8 mouse cellular contexts compared by ENCODE assay signal in the genomic region with DNA sequence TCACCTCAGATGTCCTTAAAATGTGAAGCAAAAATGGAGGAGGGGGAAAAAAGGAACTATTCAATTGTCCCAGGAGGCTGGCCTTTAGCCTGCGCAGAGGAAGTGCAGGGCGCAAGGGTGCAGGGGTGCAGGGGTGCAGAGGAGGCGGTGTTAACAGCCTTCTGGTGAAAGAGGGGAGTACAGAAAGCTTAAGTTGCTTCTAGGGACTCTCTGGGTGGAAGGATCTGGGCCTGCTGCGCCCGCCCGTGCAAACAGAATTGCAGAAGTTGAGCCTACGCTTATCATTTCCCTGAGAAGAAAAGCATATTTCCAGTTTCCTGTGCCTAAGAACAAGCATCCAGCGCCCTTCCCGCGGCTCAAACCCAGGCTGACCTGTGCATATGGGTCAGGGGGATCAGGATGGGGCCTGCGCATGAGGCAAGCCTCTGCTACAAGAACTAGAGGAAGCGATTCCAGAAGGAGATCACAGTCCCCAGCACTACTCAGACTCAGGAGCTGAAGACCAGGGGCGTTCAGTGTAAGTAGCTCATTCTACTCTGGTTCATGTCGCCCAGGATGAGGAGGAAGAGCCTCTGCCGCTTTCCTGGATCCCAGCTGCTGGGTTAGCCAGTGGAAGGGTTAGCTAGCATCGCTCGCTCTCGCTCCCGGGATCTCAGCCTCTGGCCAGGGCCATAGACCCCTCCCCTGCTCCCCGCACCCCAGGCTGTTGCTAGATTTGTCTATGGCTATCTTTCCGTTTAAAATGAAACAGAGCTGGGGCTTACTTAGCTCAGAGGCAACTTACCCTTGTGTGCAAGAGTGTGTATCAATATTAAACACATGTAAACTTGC. TPM values are rescaled to one million over a fixed set of nuclear protein-coding genes. Genes with fewer than 3 reads are reported as not detected.
DNase-seq lines count a peak whose midpoint lies in the region; ATAC-seq and TF ChIP-seq lines count a peak whose summit lies in the region.

No protein-coding gene starts in this region.

- peak overlapping the region; percentile 78 for H3K4me3 ChIP-seq in E14TG2a.4 (replicated peaks; ENCODE audit: low read length)
- H3K4me3 ChIP-seq in heart, embryonic 11.5 days (ENCODE audit: low read depth, low read length) = no peak overlapping the region

- H3K4me1 ChIP-seq in E14TG2a.4 (replicated peaks; ENCODE audit: low read depth, low read length) = peaks cover 37% of the 10 kb centered on the region
- H3K4me1 ChIP-seq in heart, embryonic 11.5 days (ENCODE audit: control insufficient read depth, insufficient read depth, low read length) = peaks cover 35% of the 10 kb centered on the region

- no peak overlapping the region; the same call in 1 of the 2 replicates for H3K4me2 ChIP-seq in heart, embryonic 11.5 days

- TF ChIP-seq CTCF in E14TG2a.4 (conservative IDR thresholded peaks at IDR 0.05; ENCODE audit: low read length) = no peak

- H3K27ac ChIP-seq in heart, embryonic 11.5 days (ENCODE audit: low read depth, low read length) = no peak overlapping the region

- 43% methylated on average over 21 of the region's 21 CpGs for WGBS in heart, embryonic 11.5 days (ENCODE audit: insufficient replicate concordance)

- no peaks in the 10 kb centered on the region for H3K36me3 ChIP-seq in E14TG2a.4 (ENCODE audit: insufficient read depth, low read length)
- H3K36me3 ChIP-seq in heart, embryonic 11.5 days (ENCODE audit: control insufficient read depth, insufficient read depth, low read length) = no peaks in the 10 kb centered on the region
- no peaks in the 10 kb centered on the region; the same call in 1 of the 2 replicates for H3K36me3 ChIP-seq in splenic B cell, adult 2 months (ENCODE audit: control insufficient read depth, insufficient read depth, low read length, poor library complexity, severe bottlenecking)

- DNase-seq in adrenal gland, adult (ENCODE audit: inconsistent age in 2 of 2, low spot score in 1 of 2) = peak; percentile 32 to 54
- no peak for DNase-seq in adrenal gland, postnatal 14 days
- DNase-seq in lung, adult 18-20 months = peak; percentile 40 to 46
- DNase-seq in splenic B cell, adult 2 months (ENCODE audit: low read depth, low spot score) = peak; percentile 84
- DNase-seq in cerebellum, adult 11 months = no peak
- DNase-seq in adipocyte (ENCODE audit: low spot score) = no peak

- no peaks in the 10 kb centered on the region for H3K27me3 ChIP-seq in E14TG2a.4 (ENCODE audit: insufficient read depth, low read length)
- H3K27me3 ChIP-seq in heart, embryonic 11.5 days (ENCODE audit: control insufficient read depth, insufficient read depth, low read length) = no peaks in the 10 kb centered on the region
- H3K27me3 ChIP-seq in splenic B cell, adult 2 months (ENCODE audit: control insufficient read depth, insufficient read depth, low read length, poor library complexity, severe bottlenecking) = no peaks in the 10 kb centered on the region

- peak overlapping the region; percentile 23; the same call in 1 of the 2 replicates for H3K9ac ChIP-seq in heart, embryonic 11.5 days (ENCODE audit: low read depth, low read length)

- H3K9me3 ChIP-seq in E14TG2a.4 (ENCODE audit: low read length) = peaks cover 8% of the 10 kb centered on the region
- no peaks in the 10 kb centered on the region for H3K9me3 ChIP-seq in heart, embryonic 11.5 days (replicated peaks; ENCODE audit: control insufficient read depth, low read length)

- ATAC-seq in heart, embryonic 11.5 days (replicated peaks; ENCODE audit: insufficient number of reproducible peaks, low FRiP score, low TSS enrichment) = no peak

RNA-seq across cellular contexts. Expression of gene Lrmp, which starts 6.4 kb away (rescaled TPM):
- total RNA-seq in adrenal gland, postnatal 14 days (2021) = 5.3 and 15.6 TPM in 2 replicates
- polyA plus RNA-seq in heart, embryonic 11.5 days (2014; fragmentation: Nextera tagmentation; extraction: Ambion mirVana) = 3.0 and 3.5 TPM in 2 replicates

RNA-seq across cellular contexts. Expression of gene Bcat1, which starts 45.8 kb away (rescaled TPM):
- 5.9 and 8.0 TPM in 2 replicates for total RNA-seq in adrenal gland, postnatal 14 days (2021)
- polyA plus RNA-seq in heart, embryonic 11.5 days (2014; fragmentation: Nextera tagmentation; extraction: Ambion mirVana) = 24.1 and 24.2 TPM in 2 replicates

Comparison
In these comparisons a context has a peak if more than half of its experiments do, and no peak if none do; other contexts are left out.
1. DNase-seq: peak in adrenal gland, adult (2 of 2), lung, adult 18-20 months (2 of 2) and splenic B cell, adult 2 months (single experiment); none in adrenal gland, postnatal 14 days (single experiment), cerebellum, adult 11 months (single experiment) and adipocyte (single experiment).